Mouse (Mus musculus) ES-CJ7 (cell line): ENCODE data around the gene Pnmt.

Experiments
- DNase-seq: peaks from one replicate; pipeline ENCODE4 v3.0.0; 2011; ENCODE audit warnings: low read depth, low spot score

The Pnmt gene

GRCm38 (mm10) chr11:98384216-98384615 lies 2.0 kb upstream of the Pnmt start:
- DNase-seq: no peak

- no peak for DNase-seq
These were observed 1.3 kb upstream of the Pnmt start for GRCm38 (mm10) chr11:98384721-98385637.

GRCm38 (mm10) chr11:98386596-98386995 lies 346 bp downstream of the Pnmt start:
- peak; percentile 40 for DNase-seq

DNA sequence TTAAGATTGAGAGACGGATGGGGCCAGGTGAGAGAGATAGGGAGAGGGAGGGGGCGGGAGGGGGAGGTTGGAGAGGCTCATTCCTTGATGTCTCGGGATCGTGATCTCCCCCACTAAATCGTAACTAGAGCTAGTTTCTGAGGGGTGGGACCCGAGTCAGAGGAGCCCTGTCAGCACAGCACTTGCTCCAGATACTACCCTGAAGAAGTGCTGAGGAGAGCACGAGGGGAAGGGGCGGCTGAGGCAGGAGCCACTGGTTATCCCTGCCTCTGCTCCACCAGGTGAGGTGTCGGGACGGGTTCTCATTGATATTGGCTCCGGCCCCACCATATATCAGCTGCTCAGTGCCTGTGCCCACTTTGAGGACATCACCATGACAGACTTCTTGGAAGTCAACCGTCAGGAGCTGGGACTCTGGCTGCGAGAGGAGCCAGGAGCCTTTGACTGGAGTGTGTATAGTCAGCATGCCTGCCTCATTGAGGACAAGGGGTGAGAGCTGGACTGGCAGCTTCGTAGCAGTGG lies 867 bp downstream of the Pnmt start:
- no peak for DNase-seq

DNA sequence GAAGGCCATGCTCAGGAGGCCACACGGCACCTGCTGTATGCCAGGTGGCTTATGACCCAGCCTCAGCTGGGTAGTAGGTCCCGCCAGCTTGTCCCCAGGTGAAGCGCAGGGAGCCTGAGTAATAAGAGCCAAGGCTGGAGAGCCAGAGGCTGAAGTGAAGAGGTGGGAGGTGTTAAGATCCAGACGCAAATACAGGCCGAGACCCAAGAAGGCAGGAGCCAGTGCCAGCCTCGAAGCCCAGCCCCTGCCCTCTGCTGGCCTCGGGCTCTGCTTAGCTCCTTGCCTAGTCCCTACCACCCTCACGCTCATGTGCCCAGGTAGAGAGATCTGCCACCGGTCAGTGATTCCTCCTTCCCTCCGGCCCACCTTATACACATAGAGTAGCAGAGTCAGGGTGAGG lies 2.0 kb downstream of the Pnmt start:
- no peak for DNase-seq

DNA sequence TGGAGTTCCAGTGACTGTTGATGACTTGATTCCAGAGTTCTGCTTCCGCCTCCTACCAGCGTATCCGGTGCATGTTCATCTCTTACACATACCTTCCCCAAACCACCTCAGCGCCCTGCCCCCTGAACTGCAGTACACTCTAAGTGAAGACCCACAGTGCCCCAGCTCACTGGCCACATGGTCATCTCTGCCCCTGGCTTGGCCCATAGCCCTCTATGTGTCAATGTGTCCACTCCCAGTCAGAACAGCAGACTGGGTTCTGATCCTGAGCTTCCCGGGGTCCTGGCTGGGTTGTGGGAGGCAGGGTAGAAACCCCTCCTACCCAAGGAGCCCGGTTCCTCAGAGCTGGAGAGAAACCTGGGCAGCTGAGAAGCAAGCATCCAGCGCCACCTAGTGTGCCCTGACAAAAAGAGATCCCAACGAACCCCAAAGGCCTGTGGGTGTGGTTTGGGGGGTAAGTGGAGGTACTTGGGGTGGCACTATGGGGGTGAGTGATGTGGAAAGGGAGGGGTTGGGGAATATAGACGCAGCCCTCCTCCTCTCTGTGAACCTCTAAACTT lies 3.1 kb downstream of the Pnmt start:
- peak; percentile 58 for DNase-seq

- no peak for DNase-seq
These were observed 3.9 kb downstream of the Pnmt start for GRCm38 (mm10) chr11:98390141-98390540.

- no peak for DNase-seq
These were observed 5.8 kb downstream of the Pnmt start for GRCm38 (mm10) chr11:98392034-98392433.

DNA sequence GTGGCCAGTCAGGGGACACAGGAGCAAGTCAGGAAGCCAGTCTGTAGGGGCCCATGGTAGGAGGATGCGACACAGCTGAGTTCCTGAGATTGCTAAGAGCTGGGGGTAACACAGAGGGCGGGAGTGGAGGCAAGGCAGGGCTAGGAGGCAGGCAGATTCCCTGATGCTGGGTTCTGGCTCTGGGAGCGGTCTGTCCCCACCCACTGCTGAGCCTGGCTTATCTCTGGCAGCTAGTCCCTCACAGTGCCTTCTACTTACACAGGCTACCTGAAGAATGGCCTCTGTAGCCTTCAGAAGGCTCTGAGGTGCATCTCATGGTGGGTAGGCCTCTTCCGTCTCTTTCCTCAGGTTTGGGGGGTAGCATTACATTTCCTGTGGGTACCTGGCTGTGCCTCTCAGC lies 6.4 kb downstream of the Pnmt start:
- no peak for DNase-seq

- no peak for DNase-seq
These were observed 7.1 kb downstream of the Pnmt start for GRCm38 (mm10) chr11:98393317-98393716.

- DNase-seq: no peak
These were observed 8.1 kb downstream of the Pnmt start for GRCm38 (mm10) chr11:98394301-98394700.

DNA sequence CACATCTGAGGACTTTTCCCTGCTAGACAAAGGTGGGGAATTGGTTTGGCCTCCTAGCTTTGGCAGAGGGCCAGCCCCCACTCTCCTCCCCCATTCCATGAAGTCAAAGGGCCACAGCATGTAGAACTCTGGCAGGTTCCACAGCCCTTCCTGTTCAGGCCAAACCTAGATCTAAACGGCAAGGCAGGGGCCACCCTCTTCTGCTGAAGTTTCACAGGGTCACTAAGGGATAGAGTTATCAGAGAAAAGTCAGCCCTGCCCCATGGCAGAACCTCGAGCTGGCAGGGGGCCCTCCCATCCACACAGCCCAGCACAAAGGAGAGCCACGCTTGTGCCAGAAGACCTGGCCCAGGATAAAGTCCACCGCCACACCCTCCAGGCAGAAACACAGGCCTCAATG lies 8.8 kb downstream of the Pnmt start:
- no peak for DNase-seq

DNA sequence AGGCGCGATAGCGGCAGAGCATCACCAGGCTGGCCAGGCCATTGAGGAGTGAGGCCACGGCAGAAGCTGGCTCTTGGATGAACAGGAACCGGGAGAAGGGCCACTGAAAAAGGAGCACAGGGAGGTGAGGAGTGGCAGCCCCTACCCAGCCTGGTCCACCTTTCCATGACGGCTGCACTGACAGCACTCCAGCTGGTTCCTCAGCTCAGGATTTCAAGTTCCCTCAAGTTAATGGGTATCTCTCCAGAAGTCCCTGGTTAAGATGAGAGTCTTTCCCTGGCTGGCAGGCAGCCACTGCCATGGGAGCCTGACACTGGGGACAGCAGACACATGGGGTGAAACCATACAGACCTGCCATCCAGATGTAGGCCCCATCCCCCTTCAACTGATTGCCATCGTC lies 11.7 kb downstream of the Pnmt start:
- DNase-seq: no peak

DNA sequence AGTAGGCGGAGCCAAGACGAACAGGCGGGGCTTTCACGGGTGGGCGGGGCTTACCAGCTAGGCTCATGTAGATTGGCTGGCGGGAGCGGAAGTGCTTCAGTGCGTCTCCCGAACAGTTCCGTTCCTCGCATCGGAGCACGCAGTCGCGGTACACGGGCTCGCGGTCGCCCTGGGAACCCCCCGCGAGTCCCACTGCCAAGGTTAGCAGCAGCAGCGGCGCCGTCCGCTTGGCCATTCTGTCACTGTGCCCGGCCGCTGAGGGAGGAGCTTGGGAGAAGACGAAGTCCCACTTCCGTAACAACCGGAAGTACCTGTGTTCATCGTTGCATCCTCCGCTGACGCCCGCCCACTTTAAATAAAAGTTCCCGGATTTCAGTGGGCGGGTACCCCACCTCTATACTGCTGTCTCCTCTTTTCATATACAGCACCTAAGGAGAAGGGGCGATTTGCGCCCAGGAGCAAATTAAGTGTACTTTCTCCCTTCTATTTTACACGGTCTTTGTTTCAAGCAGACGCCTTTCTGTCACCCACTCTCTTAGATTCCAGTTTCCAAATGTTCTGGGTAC lies 14.0 kb downstream of the Pnmt start, which contains the start of gene Pgap3:
Pgap3 (minus strand) TSS at position 330 of the 566 bp plus-strand sequence.
- DNase-seq: peak; percentile 95

GRCm38 (mm10) chr11:98400816-98401215 lies 14.6 kb downstream of the Pnmt start:
- DNase-seq: no peak

- DNase-seq: no peak
These were observed 20.4 kb downstream of the Pnmt start for GRCm38 (mm10) chr11:98406621-98407020.

DNA sequence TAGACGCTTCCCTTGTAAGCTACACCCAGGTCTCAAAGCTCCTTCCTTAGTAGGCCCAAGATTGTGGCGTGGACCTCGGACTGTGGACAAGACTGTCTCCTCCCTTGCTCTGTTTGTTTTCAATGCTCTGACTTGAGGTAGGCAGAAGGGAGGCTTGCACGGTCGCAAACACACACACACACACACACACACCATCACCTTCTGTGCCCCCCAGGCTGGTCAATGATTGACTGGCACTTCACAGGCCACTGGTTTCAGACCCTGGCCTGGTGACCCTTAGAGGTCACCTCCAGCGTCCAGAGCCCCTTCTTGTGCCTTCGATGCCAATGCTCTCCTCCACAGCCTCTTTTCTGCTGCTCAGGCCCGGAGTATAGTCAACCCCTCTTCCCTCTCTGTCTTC lies 22.6 kb downstream of the Pnmt start:
- no peak for DNase-seq

DNA sequence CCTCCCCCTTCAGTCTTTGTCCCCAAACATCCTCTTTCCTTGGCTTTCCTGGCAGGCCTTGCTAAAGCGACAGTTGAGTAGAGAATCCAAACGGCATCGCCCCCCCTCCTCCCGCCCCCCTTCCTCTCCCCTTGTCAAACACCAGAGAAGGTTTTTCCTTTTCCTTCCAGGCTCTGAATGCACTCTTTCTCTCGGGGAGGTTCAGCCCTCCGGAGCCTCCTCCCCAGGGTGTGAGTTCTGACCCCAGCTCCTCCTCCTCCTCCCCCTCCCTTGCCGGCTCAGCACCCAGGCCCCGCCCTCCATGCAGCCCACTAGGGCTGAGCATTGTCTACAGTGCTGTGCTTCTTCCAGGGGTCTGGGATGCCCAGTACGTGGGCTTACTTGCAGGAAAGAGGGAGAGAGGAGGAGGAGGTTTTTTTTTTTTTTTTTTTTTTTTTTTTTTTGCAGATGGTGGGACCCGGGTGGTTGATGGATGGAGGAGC lies 23.1 kb downstream of the Pnmt start:
- peak; percentile 48 for DNase-seq

GRCm38 (mm10) chr11:98412273-98412796 lies 26.1 kb downstream of the Pnmt start, which contains the start of gene Erbb2:
Erbb2 (plus strand) TSS chr11:98412470.
- peak; percentile 82 for DNase-seq

DNA sequence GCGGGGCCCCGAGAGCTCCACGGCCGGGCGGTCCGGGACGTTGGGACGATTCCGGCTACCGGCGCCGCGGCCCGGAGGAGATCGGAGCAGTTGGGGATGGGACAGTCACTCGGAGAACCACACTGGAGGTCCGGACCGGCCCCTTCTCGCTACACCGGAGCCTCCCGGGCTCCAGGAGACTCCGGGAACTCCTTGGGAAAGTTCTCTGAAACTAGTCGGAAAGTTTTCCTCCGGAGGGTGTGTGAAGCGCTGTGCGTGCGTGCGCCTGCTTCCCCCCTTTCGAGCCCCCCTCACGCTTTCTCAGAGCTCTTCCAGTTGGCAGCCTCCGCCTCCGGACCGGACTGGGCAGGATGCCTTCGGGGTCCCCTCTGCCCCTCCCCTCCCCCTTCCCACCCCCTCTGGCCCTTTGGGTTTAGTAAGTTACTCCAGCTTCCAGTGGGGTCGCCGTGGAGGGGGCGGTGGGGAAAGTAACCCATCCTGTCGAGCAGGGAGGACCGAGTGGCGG lies 26.6 kb downstream of the Pnmt start:
- peak; percentile 35 for DNase-seq

DNA sequence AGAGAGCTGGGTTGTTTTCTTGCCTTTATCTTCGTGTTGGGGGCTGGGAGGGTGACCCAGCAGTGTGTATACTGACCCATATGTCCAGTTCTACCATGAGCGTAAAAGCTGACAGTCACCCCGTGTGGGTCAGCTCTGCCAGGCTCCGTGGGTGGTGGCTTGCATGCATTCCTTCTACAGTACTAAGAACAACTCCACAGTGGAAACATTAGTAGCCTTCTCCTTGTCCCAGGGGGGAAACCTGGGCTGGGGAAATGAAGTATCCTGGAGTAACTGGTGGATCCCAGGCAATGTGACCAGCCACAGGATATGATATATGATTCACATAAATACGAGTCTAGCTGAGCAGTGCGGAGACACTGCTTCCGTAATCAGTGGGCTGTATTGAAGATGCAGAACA lies 27.5 kb downstream of the Pnmt start:
- no peak for DNase-seq

DNA sequence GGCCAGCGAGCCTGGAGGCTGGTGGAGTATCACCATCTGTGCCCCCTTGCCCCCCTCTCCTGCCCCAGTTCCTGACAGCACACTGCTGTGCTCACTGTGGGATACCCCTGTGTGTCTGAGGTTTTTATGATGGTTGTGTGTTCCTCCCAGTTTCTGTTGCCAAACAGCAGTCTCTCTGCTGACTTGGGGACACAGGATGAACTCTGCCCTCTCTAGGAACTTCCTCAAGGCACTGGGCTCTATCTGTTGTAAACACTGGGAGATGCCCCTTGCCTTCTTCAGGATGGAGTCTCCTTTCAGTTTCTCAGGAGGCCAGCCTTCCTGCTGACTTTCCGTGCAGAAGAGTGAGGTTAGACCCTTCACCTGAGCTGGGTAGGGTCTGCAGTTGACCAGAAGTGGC lies 27.9 kb downstream of the Pnmt start:
- no peak for DNase-seq
